Mouse (Mus musculus) liver, embryonic 14.5 days (tissue): ENCODE measurements at regions not wholly inside any gene's neighbourhood (a gene's known extent, or its start where the extent isn't known, plus 50 kb on each side); places are given as distances from the start of the nearest gene placed in this dataset.

ENCODE experiments used
- CTCF ChIP-seq: IDR thresholded peaks from 2 replicates; pipeline ENCODE4 v1.5.1; 2016; ENCODE audit warnings: antibody characterized with exemption, low read depth, control low read depth
- EP300 ChIP-seq: IDR thresholded peaks from 2 replicates; pipeline ENCODE4 v1.6.1; 2016; ENCODE audit warnings: antibody characterized with exemption, low read depth

DNA sequence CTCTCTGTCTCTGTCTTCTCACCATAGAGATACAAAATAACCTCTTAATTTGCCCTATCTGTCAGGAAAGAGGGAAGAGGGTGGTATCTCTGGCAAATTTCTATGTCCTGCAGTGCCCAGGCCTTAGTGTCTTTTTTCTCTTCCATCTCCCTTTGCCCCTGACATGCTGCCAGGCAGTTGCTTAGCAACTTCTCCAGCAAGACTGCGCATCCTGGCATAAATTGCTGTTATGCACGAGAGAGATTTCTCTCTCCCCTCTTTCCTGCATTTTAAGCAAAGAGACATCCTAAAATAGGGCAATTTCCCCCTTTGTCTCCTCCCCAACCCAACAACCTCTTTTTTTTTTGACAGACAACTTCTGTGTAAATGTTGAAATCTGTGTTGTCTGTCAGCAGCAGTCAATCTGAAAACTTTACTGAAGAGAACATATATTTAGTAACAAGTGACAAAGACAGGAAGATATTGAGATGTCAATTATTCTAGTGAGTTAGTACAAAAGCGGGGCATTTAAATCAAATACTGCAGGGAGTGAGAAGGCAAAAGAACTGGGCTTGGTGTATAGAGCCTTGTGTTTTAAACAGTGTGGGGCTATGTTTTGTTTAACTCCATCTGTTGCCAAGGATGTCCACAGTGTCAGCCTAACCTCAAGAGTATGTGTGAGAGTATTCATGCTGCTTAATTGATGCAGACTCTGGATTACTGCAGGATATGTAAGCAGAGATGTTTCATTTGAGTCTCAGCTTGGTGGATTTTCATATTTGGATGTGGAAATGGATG, 2745.7 kb upstream of the Lrrc6 start:
- TF ChIP-seq CTCF: no peak
- no peak for TF ChIP-seq EP300
